Mouse (Mus musculus) forebrain, embryonic 10.5 days (tissue): ENCODE results near the gene Map3k11. TPM values are rescaled to one million over a fixed set of nuclear protein-coding genes. Genes with fewer than 3 reads are reported as not detected.
"Not testable (repeated sequence)": the region's sequence is repeated elsewhere in the genome, so short reads cannot be mapped to it uniquely, and the experiment has no call there.

Experiments used
- DNase-seq: peaks from one replicate; pipeline ENCODE4 v3.0.0-alpha.2; 2017; ENCODE audit warnings: low spot score; ENCODE audit errors: extremely low spot score
- H3K27ac ChIP-seq: fragments of 300-500 bp; sonication (generic); 2 replicates; pipeline ENCODE4 v1.5.1; 2016; ENCODE audit warnings: mild to moderate bottlenecking
- H3K27me3 ChIP-seq: fragments of 300-500 bp; sonication (generic); 2 replicates; pipeline ENCODE4 v1.6.1; 2016; ENCODE audit warnings: mild to moderate bottlenecking; ENCODE audit not compliant: poor library complexity, severe bottlenecking
- H3K36me3 ChIP-seq: fragments of 300-500 bp; sonication (generic); replicated peaks from 2 replicates; pipeline ENCODE4 v1.6.1; 2016; ENCODE audit warnings: mild to moderate bottlenecking, moderate library complexity
- H3K4me1 ChIP-seq: fragments of 300-500 bp; sonication (generic); 2 replicates; pipeline ENCODE4 v1.6.1; 2016
- H3K4me3 ChIP-seq: fragments of 300-500 bp; sonication (generic); 2 replicates; pipeline ENCODE4 v1.5.1; 2016; ENCODE audit warnings: mild to moderate bottlenecking, moderate library complexity
- H3K9me3 ChIP-seq: fragments of 300-500 bp; sonication (generic); 2 replicates; pipeline ENCODE4 v1.6.1; 2016; ENCODE audit warnings: mild to moderate bottlenecking, moderate library complexity
- WGBS: fragments of 180-500 bp; shearing (Covaris S2); methylation state at CpG from one replicate; pipeline ENCODE4 v1.1.7; 2016; 5-methylcytosine and 5-hydroxymethylcytosine counted together
- polyA plus RNA-seq: library from polyadenylated mRNA; unstranded; fragments of >200 nt; fragmentation: Nextera tagmentation; extraction: Ambion mirVana; gene quantifications from 2 replicates; pipeline ENCODE4 v1.2.1, GENCODE M21; 2016

Map3k11 gene
- polyA plus RNA-seq, 1 experiment from 2014 or later: 26.3 TPM

DNA sequence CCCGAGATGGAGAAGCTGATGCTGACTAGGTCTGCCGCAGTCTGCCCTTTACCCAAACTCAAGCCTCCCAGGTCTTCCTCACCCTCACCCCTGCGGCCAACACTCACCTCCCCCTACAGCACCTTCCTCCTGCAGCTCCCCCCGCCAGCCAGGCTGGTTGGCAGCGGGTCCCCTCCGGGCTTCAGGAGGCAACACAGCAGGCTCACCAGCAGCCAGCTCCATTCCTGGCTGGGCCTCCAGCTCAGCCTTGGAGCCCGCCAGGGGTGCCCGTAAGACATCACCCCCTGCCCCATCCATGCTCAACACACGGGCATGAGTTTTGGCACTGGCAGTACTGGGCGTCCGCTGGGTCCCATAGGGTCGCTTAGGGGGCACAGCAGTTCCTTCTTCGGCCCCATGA is 3.6 kb upstream of the Map3k11 start:
- DNase-seq: no peak
- H3K27ac ChIP-seq: no peak overlapping the region
- H3K36me3 ChIP-seq: peaks cover 73% of the 10 kb centered on the region
- WGBS: 87% methylated on average over 13 of the region's 13 CpGs
- no peak overlapping the region for H3K4me3 ChIP-seq
- H3K4me1 ChIP-seq: peaks cover 22% of the 10 kb centered on the region
- H3K9me3 ChIP-seq: no peaks in the 10 kb centered on the region
- H3K27me3 ChIP-seq: no peaks in the 10 kb centered on the region

DNA sequence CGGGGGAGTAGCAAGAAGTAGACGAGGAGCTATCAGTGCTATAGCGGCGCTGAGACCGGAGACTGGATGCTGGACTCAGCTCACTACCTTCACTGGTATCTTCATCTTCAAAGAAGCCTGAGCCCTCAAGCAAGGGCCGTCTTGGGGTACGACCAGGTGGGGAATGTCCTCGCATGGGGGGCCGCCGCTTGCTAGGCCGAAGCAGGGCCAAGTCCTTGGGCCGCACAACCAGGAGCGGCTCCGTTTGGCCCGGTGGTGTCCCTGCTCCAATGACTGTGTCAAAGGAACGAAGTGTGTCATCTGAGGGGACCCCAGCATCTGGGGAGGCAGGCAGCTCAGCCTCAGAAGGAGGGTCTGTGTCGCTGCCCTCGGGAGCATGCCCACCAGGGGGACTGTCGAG is 3.1 kb upstream of the Map3k11 start:
- H3K4me3 ChIP-seq: no peak overlapping the region
- no peak for DNase-seq
- no peaks in the 10 kb centered on the region for H3K9me3 ChIP-seq
- WGBS: 93% methylated on average over 19 of the region's 19 CpGs
- H3K27ac ChIP-seq: no peak overlapping the region
- H3K27me3 ChIP-seq: no peaks in the 10 kb centered on the region
- H3K36me3 ChIP-seq: peaks cover 72% of the 10 kb centered on the region
- H3K4me1 ChIP-seq: peaks cover 26% of the 10 kb centered on the region

DNA sequence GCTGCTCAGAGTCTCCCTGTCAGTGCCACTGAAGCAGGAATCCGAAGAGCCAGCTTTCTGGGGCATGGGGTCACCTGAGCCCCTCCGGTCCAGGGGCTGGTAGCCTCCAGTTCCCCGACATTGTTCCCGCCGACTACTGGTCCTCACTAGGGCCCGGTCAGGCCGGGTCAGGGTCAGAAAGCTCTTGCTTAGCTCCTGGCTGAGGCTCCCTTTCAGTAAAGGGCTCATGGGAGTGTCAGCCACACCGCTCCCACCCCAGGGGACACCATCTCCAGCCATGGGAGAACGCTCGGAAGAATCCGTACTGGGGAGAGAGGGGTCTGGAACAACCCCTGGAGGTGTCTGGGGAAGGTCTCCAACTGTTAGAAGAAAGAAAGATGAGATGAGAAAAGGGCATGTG is 2.7 kb upstream of the Map3k11 start:
- Histone ChIP-seq H3K4me1 (peaks cover 31% of the 10 kb centered on the region), H3K27ac (no peak overlapping the region), H3K27me3 (no peaks in the 10 kb centered on the region), H3K9me3 (no peaks in the 10 kb centered on the region), H3K4me3 (no peak overlapping the region), H3K36me3 (peaks cover 72% of the 10 kb centered on the region)
- WGBS: 96% methylated on average over 11 of the region's 11 CpGs
- no peak for DNase-seq

GRCm38 (mm10) chr19:5686437-5686836 is 2.1 kb upstream of the Map3k11 start:
- Histone ChIP-seq H3K4me3 (0 out of 2 replicates have a peak overlapping the region, but pooled peaks have one; percentile 1), H3K9me3 (no peaks in the 10 kb centered on the region), H3K27ac (no peak overlapping the region), H3K27me3 (no peaks in the 10 kb centered on the region), H3K36me3 (peaks cover 72% of the 10 kb centered on the region), H3K4me1 (peaks cover 36% of the 10 kb centered on the region)
- no peak for DNase-seq
- WGBS: 91% methylated on average over 13 of the region's 13 CpGs

DNA sequence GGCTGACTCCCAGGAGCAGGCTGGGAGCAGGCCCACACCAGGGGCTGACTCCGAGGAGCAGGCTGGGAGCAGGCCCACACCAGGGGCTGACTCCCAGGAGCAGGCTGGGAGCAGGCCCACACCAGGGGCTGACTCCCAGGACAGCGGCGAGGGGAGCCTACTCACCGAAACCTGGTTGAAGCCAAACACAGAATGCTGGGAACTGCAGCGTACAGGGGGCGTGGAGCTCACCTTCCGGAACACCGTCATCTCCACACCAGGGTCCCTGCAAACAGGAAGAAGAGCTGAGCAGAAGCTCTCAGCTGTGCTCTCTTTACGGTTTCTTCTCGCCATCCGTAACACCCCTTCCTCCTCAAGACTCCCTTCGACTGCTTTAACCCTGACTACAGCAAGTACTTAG is 1.6 kb upstream of the Map3k11 start:
- 93% methylated on average over 12 of the region's 12 CpGs for WGBS
- not testable (repeated sequence) for H3K27ac ChIP-seq, DNase-seq, H3K27me3 ChIP-seq, H3K9me3 ChIP-seq
- Histone ChIP-seq H3K4me3 (peak overlapping the region; percentile 94), H3K4me1 (peaks cover 42% of the 10 kb centered on the region), H3K36me3 (peaks cover 72% of the 10 kb centered on the region)

GRCm38 (mm10) chr19:5687738-5688137 is 804 bp upstream of the Map3k11 start:
- H3K4me1 ChIP-seq: peaks cover 49% of the 10 kb centered on the region
- H3K36me3 ChIP-seq: peaks cover 72% of the 10 kb centered on the region
- no peak for DNase-seq
- peak overlapping the region; percentile 94 for H3K4me3 ChIP-seq
- 19% methylated on average over 9 of the region's 9 CpGs for WGBS
- peak overlapping the region; percentile 89 for H3K27ac ChIP-seq
- H3K9me3 ChIP-seq: no peaks in the 10 kb centered on the region
- H3K27me3 ChIP-seq: no peaks in the 10 kb centered on the region

GRCm38 (mm10) chr19:5689088-5689428 is 516 bp downstream of the Map3k11 start:
- DNase-seq: no peak
- no peaks in the 10 kb centered on the region for H3K27me3 ChIP-seq
- no peaks in the 10 kb centered on the region for H3K9me3 ChIP-seq
- peaks cover 72% of the 10 kb centered on the region for H3K36me3 ChIP-seq
- peak overlapping the region; percentile 94 for H3K4me3 ChIP-seq
- under 1% methylated on average over 7 of the region's 7 CpGs for WGBS
- H3K4me1 ChIP-seq: peaks cover 55% of the 10 kb centered on the region
- peak overlapping the region; percentile 89 for H3K27ac ChIP-seq

DNA sequence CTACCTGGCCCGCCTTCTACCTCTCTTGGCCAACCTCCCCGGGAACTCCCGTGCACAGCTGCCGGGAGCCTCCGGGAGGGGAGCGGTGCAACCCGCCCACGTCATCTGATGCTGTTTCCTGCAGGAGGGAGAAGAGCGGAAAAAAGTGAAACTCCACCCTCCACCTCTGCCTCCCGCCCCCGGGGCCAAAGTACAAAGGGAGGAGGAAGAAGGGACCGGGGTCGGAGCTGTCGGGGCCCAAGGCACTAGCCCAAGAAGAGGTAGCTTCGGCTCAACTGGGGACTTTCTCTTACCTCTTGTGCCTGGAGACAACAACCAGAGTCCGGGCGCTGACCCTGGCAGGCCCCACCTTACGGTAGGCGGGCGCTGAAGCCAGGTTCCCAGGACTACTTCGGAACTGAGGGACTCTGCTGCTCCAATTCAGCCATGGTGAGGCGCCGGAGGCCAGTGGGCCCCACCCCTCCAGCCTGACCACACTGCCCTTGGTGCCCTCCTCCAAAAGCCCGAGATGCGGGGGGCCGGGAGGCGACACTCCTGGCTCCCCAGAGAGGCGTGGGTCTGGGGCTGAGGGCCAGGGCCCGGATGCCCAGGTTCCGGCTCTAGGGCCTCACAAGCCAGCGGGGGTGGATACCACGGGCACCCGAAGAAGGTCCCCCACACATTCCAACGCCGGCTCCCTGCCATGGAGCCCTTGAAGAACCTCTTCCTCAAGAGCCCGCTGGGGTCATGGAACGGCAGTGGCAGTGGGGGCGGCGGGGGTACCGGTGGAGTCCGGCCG is 1.2 kb downstream of the Map3k11 start:
- Histone ChIP-seq H3K4me3 (peak overlapping the region; percentile 94), H3K27me3 (peaks cover under 1% of the 10 kb centered on the region; the same call in 1 of the 2 replicates), H3K27ac (peak overlapping the region; percentile 89), H3K36me3 (peaks cover 70% of the 10 kb centered on the region), H3K4me1 (peaks cover 55% of the 10 kb centered on the region), H3K9me3 (no peaks in the 10 kb centered on the region)
- peak; percentile 74 for DNase-seq
- 14% methylated on average over 42 of the region's 42 CpGs for WGBS

DNA sequence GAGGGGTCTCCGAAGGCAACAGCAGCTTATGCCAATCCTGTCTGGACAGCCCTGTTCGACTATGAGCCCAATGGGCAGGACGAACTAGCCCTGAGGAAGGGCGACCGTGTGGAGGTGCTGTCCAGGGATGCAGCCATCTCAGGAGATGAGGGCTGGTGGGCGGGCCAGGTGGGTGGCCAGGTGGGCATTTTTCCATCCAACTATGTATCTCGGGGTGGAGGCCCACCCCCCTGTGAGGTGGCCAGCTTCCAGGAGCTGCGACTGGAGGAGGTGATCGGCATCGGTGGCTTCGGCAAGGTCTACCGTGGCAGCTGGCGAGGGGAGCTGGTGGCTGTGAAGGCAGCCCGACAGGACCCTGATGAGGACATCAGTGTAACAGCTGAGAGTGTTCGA is 1.8 kb downstream of the Map3k11 start:
- DNase-seq: no peak
- 77% methylated on average over 15 of the region's 15 CpGs for whole genome bisulfite sequencing
- H3K36me3 ChIP-seq: peaks cover 70% of the 10 kb centered on the region
- peaks cover 6% of the 10 kb centered on the region for H3K27me3 ChIP-seq
- H3K4me1 ChIP-seq: peaks cover 59% of the 10 kb centered on the region
- H3K9me3 ChIP-seq: no peaks in the 10 kb centered on the region
- H3K4me3 ChIP-seq: peak overlapping the region; percentile 94
- peak overlapping the region; percentile 89 for H3K27ac ChIP-seq

DNA sequence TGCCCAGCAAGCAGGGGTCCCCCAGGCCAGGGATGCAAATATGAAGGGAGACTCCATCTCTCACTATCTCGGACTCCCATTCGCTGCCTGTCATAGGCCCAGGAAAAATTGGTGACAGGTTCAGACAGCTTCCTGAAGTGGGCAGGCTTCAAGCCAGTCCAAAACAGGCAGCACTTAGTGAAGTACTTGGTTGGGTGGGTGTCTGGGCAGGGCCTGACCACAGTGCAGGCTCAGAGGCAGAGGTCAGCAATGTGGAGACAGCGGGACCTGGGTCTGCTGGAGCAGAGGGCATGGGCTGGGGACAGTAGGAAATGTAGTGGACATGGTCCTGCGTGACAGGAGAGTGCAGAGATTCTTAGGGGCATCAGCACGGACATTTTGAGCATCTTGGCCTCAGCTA is 3.1 kb downstream of the Map3k11 start:
- WGBS: 89% methylated on average over 5 of the region's 5 CpGs
- Histone ChIP-seq H3K36me3 (peaks cover 70% of the 10 kb centered on the region), H3K4me3 (peak overlapping the region; percentile 94), H3K27ac (peak overlapping the region; percentile 89), H3K27me3 (peaks cover 13% of the 10 kb centered on the region), H3K4me1 (peaks cover 72% of the 10 kb centered on the region), H3K9me3 (no peaks in the 10 kb centered on the region)
- no peak for DNase-seq

- Histone ChIP-seq H3K36me3 (peaks cover 70% of the 10 kb centered on the region), H3K4me3 (peak overlapping the region; percentile 94), H3K27ac (peak overlapping the region; percentile 89), H3K9me3 (no peaks in the 10 kb centered on the region), H3K4me1 (peaks cover 70% of the 10 kb centered on the region), H3K27me3 (peaks cover 13% of the 10 kb centered on the region)
- WGBS: 61% methylated on average over 10 of the region's 10 CpGs
- DNase-seq: no peak
These were observed 3.8 kb downstream of the Map3k11 start for GRCm38 (mm10) chr19:5692086-5692912.

- H3K4me1 ChIP-seq: peaks cover 63% of the 10 kb centered on the region
- H3K27me3 ChIP-seq: peaks cover 13% of the 10 kb centered on the region
- peak overlapping the region; percentile 89 for H3K27ac ChIP-seq
- H3K36me3 ChIP-seq: peaks cover 76% of the 10 kb centered on the region
- H3K9me3 ChIP-seq: no peaks in the 10 kb centered on the region
- WGBS: 85% methylated on average over 10 of the region's 10 CpGs
- no peak for DNase-seq
- peak overlapping the region; percentile 94 for H3K4me3 ChIP-seq
These were observed 4.4 kb downstream of the Map3k11 start for GRCm38 (mm10) chr19:5692913-5693396.

- Histone ChIP-seq H3K9me3 (no peaks in the 10 kb centered on the region), H3K27ac (no peak overlapping the region), H3K4me1 (peaks cover 60% of the 10 kb centered on the region), H3K27me3 (peaks cover 13% of the 10 kb centered on the region), H3K36me3 (peaks cover 85% of the 10 kb centered on the region), H3K4me3 (no peak overlapping the region)
- 92% methylated on average over 6 of the region's 6 CpGs for WGBS
- no peak for DNase-seq
These were observed 5.3 kb downstream of the Map3k11 start for GRCm38 (mm10) chr19:5693801-5694200.
